Mouse (Mus musculus): ENCODE results near the gene Stxbp1. TPM values are rescaled to one million over a fixed set of nuclear protein-coding genes. Genes with fewer than 3 reads are reported as not detected.

Gene Stxbp1
- polyA plus RNA-seq, 1 experiment from 2014 or later, result 22.4 TPM

- Histone ChIP-seq H3K4me2 (replicated peaks; ENCODE audit: low read depth, low read length) (no peak overlapping the region), H3K27me3 (replicated peaks; ENCODE audit: insufficient read depth, low read length) (no peaks in the 10 kb centered on the region), H3K9ac (replicated peaks; ENCODE audit: low read depth) (no peak overlapping the region), H3K9me3 (ENCODE audit: low read length) (no peaks in the 10 kb centered on the region), H3K27ac (ENCODE audit: low read length) (no peak overlapping the region), H3K4me1 (ENCODE audit: insufficient read depth, low read depth, low read length) (no peaks in the 10 kb centered on the region), H3K36me3 (ENCODE audit: insufficient read depth, low read length) (no peaks in the 10 kb centered on the region), H3K4me3 (ENCODE audit: low read depth, low read length) (no peak overlapping the region)
- no peak for ATAC-seq
- no peak for TF ChIP-seq EP300 (IDR thresholded peaks at IDR 0.05)
- TF ChIP-seq CTCF (IDR thresholded peaks at IDR 0.05), result no peak
- WGBS, result 86% methylated on average over 13 of the region's 13 CpGs
- DNase-seq (ENCODE audit: low spot score), result no peak
Observed at GRCm38 (mm10) chr2:32795748-32796418, 51.2 kb downstream of the Stxbp1 start.

- Histone ChIP-seq H3K4me1 (ENCODE audit: insufficient read depth, low read depth, low read length) (no peaks in the 10 kb centered on the region), H3K9ac (replicated peaks; ENCODE audit: low read depth) (no peak overlapping the region), H3K27ac (ENCODE audit: low read length) (no peak overlapping the region), H3K36me3 (ENCODE audit: insufficient read depth, low read length) (no peaks in the 10 kb centered on the region), H3K4me2 (replicated peaks; ENCODE audit: low read depth, low read length) (no peak overlapping the region), H3K4me3 (ENCODE audit: low read depth, low read length) (no peak overlapping the region), H3K27me3 (replicated peaks; ENCODE audit: insufficient read depth, low read length) (no peaks in the 10 kb centered on the region), H3K9me3 (ENCODE audit: low read length) (no peaks in the 10 kb centered on the region)
- no peak for TF ChIP-seq CTCF (IDR thresholded peaks at IDR 0.05)
- no peak for TF ChIP-seq EP300 (IDR thresholded peaks at IDR 0.05)
- peak; percentile 78 for ATAC-seq
- DNase-seq (ENCODE audit: low spot score), result peak; percentile 82
- WGBS, result 34% methylated on average over 6 of the region's 6 CpGs
Observed at GRCm38 (mm10) chr2:32791297-32791696, 55.7 kb downstream of the Stxbp1 start.

DNA sequence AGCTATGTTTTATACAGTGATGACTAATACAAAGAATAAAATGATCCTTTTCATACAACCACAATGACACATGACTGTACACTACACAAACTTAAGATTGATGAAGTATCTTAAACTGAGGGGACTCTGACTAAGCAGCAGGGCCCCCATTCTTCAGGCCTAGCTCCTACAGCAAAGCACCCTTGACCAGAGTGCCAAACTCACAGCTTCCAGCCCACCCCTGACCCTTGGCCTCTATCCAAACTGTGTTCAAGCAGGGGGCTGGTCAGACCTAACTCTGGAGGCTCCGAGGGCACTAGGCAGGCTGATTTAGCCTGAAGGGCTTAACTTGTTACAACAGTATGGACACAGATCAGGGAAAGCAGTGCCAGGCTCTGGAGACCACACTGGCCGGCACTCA is 58.5 kb downstream of the Stxbp1 start:
- no peaks in the 10 kb centered on the region for H3K9me3 ChIP-seq (ENCODE audit: low read length)
- ATAC-seq, result no peak

GRCm38 (mm10) chr2:32787176-32787575 is 59.9 kb downstream of the Stxbp1 start:
- Histone ChIP-seq H3K9me3 (ENCODE audit: low read length) (no peaks in the 10 kb centered on the region), H3K36me3 (ENCODE audit: insufficient read depth, low read length) (no peaks in the 10 kb centered on the region), H3K27ac (ENCODE audit: low read length) (no peak overlapping the region), H3K4me2 (replicated peaks; ENCODE audit: low read depth, low read length) (no peak overlapping the region), H3K9ac (replicated peaks; ENCODE audit: low read depth) (no peak overlapping the region), H3K4me1 (ENCODE audit: insufficient read depth, low read depth, low read length) (no peaks in the 10 kb centered on the region), H3K27me3 (replicated peaks; ENCODE audit: insufficient read depth, low read length) (no peaks in the 10 kb centered on the region), H3K4me3 (ENCODE audit: low read depth, low read length) (no peak overlapping the region)
- DNase-seq (ENCODE audit: low spot score) (peak; percentile 60), ATAC-seq (no peak)
- WGBS, result 66% methylated on average over 6 of the region's 6 CpGs
- TF ChIP-seq EP300 (IDR thresholded peaks at IDR 0.05), result no peak
- peak; percentile 69 for TF ChIP-seq CTCF (IDR thresholded peaks at IDR 0.05)

More for the DNA sequence above, 58.5 kb downstream of the Stxbp1 start:
- 40% methylated on average over 2 of the region's 2 CpGs for WGBS
- H3K27me3 ChIP-seq (replicated peaks; ENCODE audit: insufficient read depth, low read length), result no peaks in the 10 kb centered on the region
- no peak for DNase-seq (ENCODE audit: low spot score)
- H3K27ac ChIP-seq (ENCODE audit: low read length), result no peak overlapping the region
- H3K9ac ChIP-seq (replicated peaks; ENCODE audit: low read depth), result no peak overlapping the region
- H3K4me2 ChIP-seq (replicated peaks; ENCODE audit: low read depth, low read length), result no peak overlapping the region
- no peaks in the 10 kb centered on the region for H3K4me1 ChIP-seq (ENCODE audit: insufficient read depth, low read depth, low read length)
- H3K4me3 ChIP-seq (ENCODE audit: low read depth, low read length), result no peak overlapping the region
- no peaks in the 10 kb centered on the region for H3K36me3 ChIP-seq (ENCODE audit: insufficient read depth, low read length)
- TF ChIP-seq EP300 (IDR thresholded peaks at IDR 0.05), result no peak
- TF ChIP-seq CTCF (IDR thresholded peaks at IDR 0.05), result no peak

GRCm38 (mm10) chr2:32784048-32784681 is 62.9 kb downstream of the Stxbp1 start, which contains the start of gene Cfap157:
TSS of gene Cfap157 (minus strand) at chr2:32784428.
- H3K27me3 ChIP-seq (replicated peaks; ENCODE audit: insufficient read depth, low read length), result no peaks in the 10 kb centered on the region
- H3K4me3 ChIP-seq (ENCODE audit: low read depth, low read length), result no peak within 1 kb of the TSS
- H3K27ac ChIP-seq (ENCODE audit: low read length), result no peak within 1 kb of the TSS
- H3K4me2 ChIP-seq (replicated peaks; ENCODE audit: low read depth, low read length), result no peak within 1 kb of the TSS
- no peak within 1 kb of the TSS for H3K9ac ChIP-seq (replicated peaks; ENCODE audit: low read depth)
- H3K9me3 ChIP-seq (ENCODE audit: low read length), result no peaks in the 10 kb centered on the region
- DNase-seq (ENCODE audit: low spot score) (peak; percentile 80), ATAC-seq (peak; percentile 68)
- H3K4me1 ChIP-seq (ENCODE audit: insufficient read depth, low read depth, low read length), result no peaks in the 10 kb centered on the region
- TF ChIP-seq CTCF (IDR thresholded peaks at IDR 0.05), result no peak
- WGBS, result 46% methylated on average over 4 of the region's 4 CpGs
- H3K36me3 ChIP-seq (ENCODE audit: insufficient read depth, low read length), result no peaks in the 10 kb centered on the region

DNA sequence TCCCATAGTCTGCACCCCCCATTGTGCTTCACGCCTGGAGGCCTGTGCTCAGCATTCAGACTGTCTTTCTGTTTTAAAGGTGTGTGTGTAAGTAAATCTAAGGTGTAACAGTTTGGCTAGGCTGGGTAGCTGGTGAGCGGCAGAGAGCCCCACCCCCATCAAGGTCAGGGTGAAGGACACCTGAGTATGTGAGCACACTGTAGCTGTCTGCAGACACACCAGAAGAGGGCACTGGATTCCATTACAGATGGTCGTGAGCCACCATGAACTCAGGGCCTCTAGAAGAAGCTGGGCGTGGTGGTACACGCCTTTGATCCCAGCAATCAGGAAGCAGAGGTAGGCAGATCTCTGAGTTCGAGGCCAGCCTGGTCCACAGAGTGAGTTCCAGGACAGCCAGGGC is 65.3 kb downstream of the Stxbp1 start:
- no peaks in the 10 kb centered on the region for H3K36me3 ChIP-seq (ENCODE audit: insufficient read depth, low read length)
- TF ChIP-seq CTCF (IDR thresholded peaks at IDR 0.05), result no peak
- TF ChIP-seq EP300 (IDR thresholded peaks at IDR 0.05), result no peak
- H3K9me3 ChIP-seq (ENCODE audit: low read length), result no peaks in the 10 kb centered on the region
- no peak overlapping the region for H3K4me3 ChIP-seq (ENCODE audit: low read depth, low read length)
- no peak overlapping the region for H3K27ac ChIP-seq (ENCODE audit: low read length)
- 74% methylated on average over 6 of the region's 6 CpGs for WGBS
- no peak for DNase-seq (ENCODE audit: low spot score)
- no peaks in the 10 kb centered on the region for H3K27me3 ChIP-seq (replicated peaks; ENCODE audit: insufficient read depth, low read length)
- no peaks in the 10 kb centered on the region for H3K4me1 ChIP-seq (ENCODE audit: insufficient read depth, low read depth, low read length)
- H3K4me2 ChIP-seq (replicated peaks; ENCODE audit: low read depth, low read length), result no peak overlapping the region
- H3K9ac ChIP-seq (replicated peaks; ENCODE audit: low read depth), result no peak overlapping the region
- ATAC-seq, result no peak
